Mouse (Mus musculus) heart, embryonic 16.5 days (tissue): ENCODE measurements around the gene Atp1a1. TPM values are rescaled to one million over a fixed set of nuclear protein-coding genes. Genes with fewer than 3 reads are reported as not detected.

Experiments used
- ATAC-seq: fragments of 200-750 bp; cut with Nextera tagmentation; replicated peaks from 2 replicates; pipeline ENCODE4 v1.8.0; 2017; ENCODE audit warnings: moderate number of reproducible peaks; ENCODE audit not compliant: insufficient read depth, low FRiP score; ENCODE audit errors: extremely low read depth
- H3K27ac ChIP-seq: fragments of 300-500 bp; sonication (generic); 2 replicates; pipeline ENCODE4 v1.5.1; 2014; ENCODE audit warnings: mild to moderate bottlenecking, low read length, control low read depth, moderate library complexity
- H3K27me3 ChIP-seq: fragments of 300-500 bp; sonication (generic); 2 replicates; pipeline ENCODE4 v1.6.1; 2014; ENCODE audit warnings: low read length, mixed read lengths; ENCODE audit not compliant: control insufficient read depth, insufficient read depth
- H3K36me3 ChIP-seq: fragments of 300-500 bp; sonication (generic); 2 replicates; pipeline ENCODE4 v1.6.1; 2014; ENCODE audit not compliant: control insufficient read depth, insufficient read depth
- H3K4me1 ChIP-seq: fragments of 300-500 bp; sonication (generic); 2 replicates; pipeline ENCODE4 v1.6.1; 2014; ENCODE audit warnings: low read length, mixed read lengths; ENCODE audit not compliant: control insufficient read depth, insufficient read depth
- H3K4me2 ChIP-seq: fragments of 300-500 bp; sonication (generic); 2 replicates; pipeline ENCODE4 v1.6.1; 2014; ENCODE audit warnings: low read depth, mild to moderate bottlenecking, control low read depth, low read length
- H3K4me3 ChIP-seq: fragments of 300-500 bp; sonication (generic); 2 replicates; pipeline ENCODE4 v1.5.1; 2014; ENCODE audit warnings: mild to moderate bottlenecking, control low read depth, low read length
- H3K9ac ChIP-seq: fragments of 300-500 bp; sonication (generic); 2 replicates; pipeline ENCODE4 v1.6.1; 2014; ENCODE audit warnings: low read length, control low read depth
- H3K9me3 ChIP-seq: fragments of 300-500 bp; sonication (generic); replicated peaks from 2 replicates; pipeline ENCODE4 v1.6.1; 2016; ENCODE audit warnings: low read length; ENCODE audit not compliant: control insufficient read depth
- WGBS: fragments of 180-500 bp; shearing (Covaris S2); extraction: QIAGEN DNeasy Blood & Tissue Kit; methylation state at CpG from one replicate; pipeline ENCODE4 v1.1.7; 2014; 5-methylcytosine and 5-hydroxymethylcytosine counted together
- polyA plus RNA-seq: library from polyadenylated mRNA; unstranded; fragments of >200 nt; fragmentation: Nextera tagmentation; extraction: Ambion mirVana; gene quantifications from 2 replicates; pipeline ENCODE4 v1.2.1, GENCODE M21; 2015

The Atp1a1 gene
- polyA plus RNA-seq = 328 and 335 TPM in 2 replicates

DNA sequence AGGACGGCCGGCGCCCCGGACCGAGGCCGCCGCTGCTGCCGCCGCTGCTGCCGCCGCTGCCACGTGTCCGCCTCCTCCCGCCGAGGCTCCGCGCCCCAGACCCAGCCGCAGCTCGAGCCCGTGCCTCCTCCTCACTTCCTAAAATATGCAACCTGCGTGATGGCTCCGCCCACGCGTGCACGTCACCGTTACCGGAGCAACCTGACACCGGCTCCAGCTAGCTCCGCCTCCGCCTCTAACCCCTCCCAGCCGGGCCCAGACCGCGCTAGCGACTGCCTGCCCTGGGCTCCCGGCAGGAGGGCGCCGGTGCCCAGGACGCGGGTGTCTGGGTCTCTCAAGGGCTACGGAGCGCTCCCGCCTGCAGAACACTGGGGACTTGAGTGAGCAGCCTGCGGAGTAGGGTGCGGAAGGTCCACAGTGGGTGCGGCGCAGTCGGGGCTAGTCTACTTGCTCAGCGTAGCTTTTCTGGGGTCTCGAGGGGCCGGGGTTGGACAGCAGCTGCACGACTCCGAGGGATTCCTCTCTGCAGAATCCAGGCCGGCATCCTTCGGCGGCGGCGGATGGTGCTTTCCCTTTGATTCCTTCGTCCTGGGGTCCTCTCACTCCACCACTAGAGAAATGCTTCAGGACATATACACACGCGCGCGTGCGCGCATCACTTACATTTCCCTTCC, at the start of gene Atp1a1:
Gene Atp1a1, minus strand, starts transcription at position 135 of the 674 bp plus-strand sequence.
- peak within 1 kb of the TSS; percentile 100 for H3K9ac ChIP-seq
- H3K4me1 ChIP-seq = peaks cover 22% of the 10 kb centered on the region
- peak; percentile 91 for ATAC-seq
- H3K27ac ChIP-seq = peak within 1 kb of the TSS; percentile 100
- WGBS = under 1% methylated on average over 64 of the region's 64 CpGs
- H3K27me3 ChIP-seq = no peaks in the 10 kb centered on the region
- peak within 1 kb of the TSS; percentile 88 for H3K4me2 ChIP-seq
- H3K4me3 ChIP-seq = peak within 1 kb of the TSS; percentile 84
- no peaks in the 10 kb centered on the region for H3K9me3 ChIP-seq
- H3K36me3 ChIP-seq = no peaks in the 10 kb centered on the region

- Histone ChIP-seq H3K4me2 (no peak overlapping the region), H3K9me3 (no peaks in the 10 kb centered on the region), H3K27ac (no peak overlapping the region), H3K4me3 (no peak overlapping the region), H3K9ac (no peak overlapping the region), H3K4me1 (no peaks in the 10 kb centered on the region), H3K27me3 (no peaks in the 10 kb centered on the region), H3K36me3 (no peaks in the 10 kb centered on the region)
- 44% methylated on average over 7 of the region's 7 CpGs for WGBS
- no peak for ATAC-seq
Measured at GRCm38 (mm10) chr3:101653446-101653845, 49.0 kb upstream of the Atp1a1 start.

DNA sequence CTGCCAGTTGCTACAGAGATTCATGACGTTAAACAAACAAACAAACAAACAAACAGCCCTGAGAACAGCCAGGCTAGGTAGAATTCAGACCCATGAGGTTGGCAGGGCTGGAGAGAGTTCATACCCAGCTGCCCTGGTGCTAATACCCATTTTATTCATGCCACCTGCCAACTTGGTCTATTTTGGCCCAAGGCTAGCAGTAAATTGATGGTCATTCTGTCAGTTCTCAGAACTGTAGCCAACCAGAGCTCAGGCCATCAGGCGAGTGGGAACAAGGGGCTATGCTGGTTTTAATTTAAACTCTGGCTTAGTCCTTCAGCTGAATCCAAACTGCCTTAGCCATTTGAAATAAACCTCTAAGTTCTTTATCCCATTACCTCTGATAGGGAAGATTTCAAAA, 48.5 kb upstream of the Atp1a1 start:
- Histone ChIP-seq H3K9ac (no peak overlapping the region), H3K4me2 (no peak overlapping the region), H3K27me3 (no peaks in the 10 kb centered on the region), H3K4me1 (no peaks in the 10 kb centered on the region), H3K36me3 (no peaks in the 10 kb centered on the region), H3K27ac (no peak overlapping the region), H3K4me3 (no peak overlapping the region), H3K9me3 (no peaks in the 10 kb centered on the region)
- no peak for ATAC-seq
- 67% methylated on average over 2 of the region's 2 CpGs for WGBS

DNA sequence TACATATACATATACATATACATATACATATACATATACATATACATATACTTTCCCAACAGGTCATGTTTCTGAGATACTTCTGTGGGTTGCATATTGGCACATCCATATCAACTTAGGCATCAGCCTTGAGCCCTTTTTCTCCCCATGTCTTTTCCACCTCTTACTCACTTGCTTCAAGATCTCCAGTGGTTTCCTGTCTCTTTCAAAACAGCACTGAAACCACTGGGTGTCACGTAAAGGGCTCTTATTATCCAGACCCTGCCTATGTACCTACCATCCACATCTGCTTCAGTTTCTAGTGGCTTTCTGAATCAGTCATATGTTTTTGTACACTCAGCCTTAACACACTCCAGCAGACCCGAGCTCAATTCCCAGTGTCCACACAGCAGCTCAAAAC, 45.8 kb upstream of the Atp1a1 start:
- Histone ChIP-seq H3K9me3 (no peaks in the 10 kb centered on the region), H3K36me3 (no peaks in the 10 kb centered on the region), H3K4me2 (no peak overlapping the region), H3K9ac (no peak overlapping the region), H3K4me3 (no peak overlapping the region), H3K27me3 (no peaks in the 10 kb centered on the region), H3K4me1 (no peaks in the 10 kb centered on the region), H3K27ac (no peak overlapping the region)
- WGBS = 65% methylated on average over 2 of the region's 2 CpGs
- ATAC-seq = no peak

GRCm38 (mm10) chr3:101649271-101649670, 44.8 kb upstream of the Atp1a1 start:
- no peak for ATAC-seq
- no peaks in the 10 kb centered on the region for H3K27me3 ChIP-seq
- H3K4me3 ChIP-seq = no peak overlapping the region
- WGBS = 39% methylated on average over 2 of the region's 2 CpGs
- no peak overlapping the region for H3K4me2 ChIP-seq
- H3K9me3 ChIP-seq = no peaks in the 10 kb centered on the region
- no peak overlapping the region for H3K9ac ChIP-seq
- no peak overlapping the region for H3K27ac ChIP-seq
- no peaks in the 10 kb centered on the region for H3K4me1 ChIP-seq
- H3K36me3 ChIP-seq = no peaks in the 10 kb centered on the region

- H3K27ac ChIP-seq = no peak overlapping the region
Measured at GRCm38 (mm10) chr3:101648096-101648793, 43.8 kb upstream of the Atp1a1 start.

GRCm38 (mm10) chr3:101646806-101647205, 42.3 kb upstream of the Atp1a1 start:
- H3K9me3 ChIP-seq = no peaks in the 10 kb centered on the region
- no peaks in the 10 kb centered on the region for H3K27me3 ChIP-seq
- no peak overlapping the region for H3K27ac ChIP-seq
- no peak; the same call in 1 of the 2 replicates for ATAC-seq
- 58% methylated on average over 5 of the region's 5 CpGs for WGBS
- no peaks in the 10 kb centered on the region for H3K4me1 ChIP-seq
- H3K36me3 ChIP-seq = no peaks in the 10 kb centered on the region
- no peak overlapping the region for H3K4me3 ChIP-seq
- H3K4me2 ChIP-seq = no peak overlapping the region
- H3K9ac ChIP-seq = no peak overlapping the region

More at GRCm38 (mm10) chr3:101648096-101648793, 43.8 kb upstream of the Atp1a1 start:
- ATAC-seq = no peak
- H3K4me1 ChIP-seq = no peaks in the 10 kb centered on the region
- WGBS = 80% methylated on average over 13 of the region's 13 CpGs
- H3K9me3 ChIP-seq = no peaks in the 10 kb centered on the region
- H3K9ac ChIP-seq = no peak overlapping the region
- no peak overlapping the region for H3K4me2 ChIP-seq
- no peaks in the 10 kb centered on the region for H3K27me3 ChIP-seq
- H3K4me3 ChIP-seq = no peak overlapping the region
- H3K36me3 ChIP-seq = no peaks in the 10 kb centered on the region

GRCm38 (mm10) chr3:101645569-101646106, 41.2 kb upstream of the Atp1a1 start:
- no peaks in the 10 kb centered on the region for H3K27me3 ChIP-seq
- WGBS = 65% methylated on average over 1 of the region's 1 CpGs
- no peaks in the 10 kb centered on the region for H3K9me3 ChIP-seq
- no peak overlapping the region for H3K4me2 ChIP-seq
- H3K4me1 ChIP-seq = no peaks in the 10 kb centered on the region
- H3K27ac ChIP-seq = no peak overlapping the region
- no peak for ATAC-seq
- H3K4me3 ChIP-seq = no peak overlapping the region
- H3K36me3 ChIP-seq = no peaks in the 10 kb centered on the region
- no peak overlapping the region for H3K9ac ChIP-seq
